Mouse (Mus musculus) gastrocnemius, adult 2 months (tissue): Measurements from ENCODE around the gene Calml4. TPM values are rescaled to one million over a fixed set of nuclear protein-coding genes. Genes with fewer than 3 reads are reported as not detected.
"Not testable (repeated sequence)": the region's sequence is repeated elsewhere in the genome, so short reads cannot be mapped to it uniquely, and the experiment has no call there.

Experiments
- DNase-seq: peaks from one replicate; pipeline ENCODE4 v3.0.0; 2022
- H3K27ac ChIP-seq: fragments of 200-600 bp; 2 replicates; pipeline ENCODE4 v1.8.1; 2022; ENCODE audit warnings: mild to moderate bottlenecking
- H3K4me3 ChIP-seq: fragments of 200-600 bp; 2 replicates; pipeline ENCODE4 v1.8.1; 2022; ENCODE audit warnings: mild to moderate bottlenecking, moderate library complexity
- CTCF ChIP-seq: fragments of 200-600 bp; IDR thresholded peaks from 2 replicates; pipeline ENCODE4 v1.8.1; 2022; ENCODE audit warnings: antibody characterized with exemption, mild to moderate bottlenecking, moderate library complexity
- intact Hi-C: fragments of 180-260 bp; cut with DNase I; formaldehyde crosslinking; loops from one replicate; pipeline ENCODE4 v1.15.1; 2025
- total RNA-seq, 2 experiments: library from RNA; stranded (reverse); gene quantifications; 2 replicates each; pipeline ENCODE4 v1.2.3; 2021

Gene Calml4
- total RNA-seq, 2 experiments from 2014 or later, result 0.99 to 1.1 TPM

DNA sequence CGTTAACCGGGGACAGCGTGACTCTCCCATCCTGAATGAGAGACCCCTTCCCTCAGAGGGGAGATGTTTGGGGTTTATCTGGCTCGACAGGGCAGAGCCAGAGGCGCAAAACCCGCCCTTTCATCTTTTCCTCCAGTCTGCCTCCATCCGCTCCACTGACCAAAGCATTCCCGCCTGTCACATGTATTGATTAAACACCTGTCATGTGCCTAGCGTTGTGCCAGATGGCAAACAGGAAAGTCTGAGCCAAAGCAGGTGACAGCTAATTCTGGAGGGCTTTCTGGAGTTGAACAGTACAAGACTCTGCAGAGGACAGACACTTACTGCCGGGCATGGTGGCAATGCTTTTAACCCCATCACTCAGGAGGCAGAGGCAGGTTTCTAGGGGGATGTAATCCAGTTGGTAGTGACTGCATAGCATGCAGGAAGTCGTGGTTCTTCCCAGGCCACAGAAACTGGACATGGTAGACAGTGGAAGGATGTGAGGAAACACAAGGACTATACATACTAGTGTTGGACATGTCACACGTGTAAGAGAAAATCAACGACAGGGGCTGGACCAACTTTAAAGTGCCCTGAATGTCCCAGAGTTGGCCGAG lies 18.6 kb upstream of the Calml4 start:
- peak overlapping the region; percentile 91 for H3K27ac ChIP-seq
- no peak for TF ChIP-seq CTCF
- peak overlapping the region; percentile 95 for H3K4me3 ChIP-seq
- intact Hi-C loops, result no loop called here
- no peak for DNase-seq

DNA sequence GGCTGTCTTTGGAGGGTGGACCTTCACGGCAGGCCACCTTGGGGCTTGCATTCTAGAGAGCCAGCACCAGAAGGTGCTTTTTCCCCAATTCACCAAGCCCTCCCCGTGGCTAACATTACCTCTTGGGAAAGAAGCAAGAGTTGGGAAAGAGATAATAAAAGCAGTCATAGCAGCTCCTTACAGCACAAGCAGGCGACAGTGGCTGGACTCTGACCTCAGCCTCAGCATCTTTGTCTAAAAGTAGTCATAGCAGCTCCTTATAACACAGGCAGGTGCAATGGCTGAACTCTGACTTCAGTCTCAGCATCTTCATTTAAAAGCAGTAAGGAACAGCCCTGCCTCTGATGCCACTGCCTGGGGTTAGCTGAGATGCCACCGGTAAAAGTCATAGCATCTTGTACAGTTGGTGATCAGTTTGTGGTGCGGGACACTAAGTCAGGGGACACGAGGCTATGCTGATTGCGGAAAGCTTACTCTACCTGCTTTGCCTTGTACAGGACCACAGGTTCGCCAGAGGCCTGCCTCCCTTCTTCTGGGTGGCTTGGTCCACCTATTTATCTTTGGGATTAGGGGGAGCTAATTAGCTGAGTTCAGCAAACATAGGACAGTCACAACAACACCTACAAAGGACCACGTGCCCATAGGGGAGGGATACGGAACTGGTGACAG lies 14.4 kb upstream of the Calml4 start:
- Histone ChIP-seq H3K27ac (no peak overlapping the region), H3K4me3 (no peak overlapping the region)
- intact Hi-C loops, result no loop called here
- TF ChIP-seq CTCF, result no peak
- DNase-seq, result no peak

DNA sequence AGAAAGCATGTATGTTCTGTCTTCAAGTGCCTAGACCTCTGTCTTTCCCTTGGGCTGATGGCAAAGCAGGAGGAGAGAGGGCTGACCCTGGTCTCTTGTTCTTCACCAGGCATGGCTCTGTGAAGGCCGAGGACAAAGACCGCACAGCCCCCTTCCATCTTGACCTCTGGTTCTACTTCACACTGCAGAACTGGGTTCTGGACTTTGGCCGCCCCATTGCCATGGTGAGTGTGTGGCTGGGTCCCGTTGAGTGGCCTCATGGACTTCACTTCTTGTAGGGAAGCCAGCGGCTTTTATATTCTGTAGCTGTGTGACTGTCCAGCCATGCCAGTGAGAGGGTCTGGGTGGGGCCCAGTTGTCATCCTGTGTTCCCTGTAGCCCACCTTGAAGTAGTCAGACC lies 13.4 kb upstream of the Calml4 start:
- no peak for DNase-seq
- TF ChIP-seq CTCF, result no peak
- Histone ChIP-seq H3K27ac (no peak overlapping the region), H3K4me3 (no peak overlapping the region)
- intact Hi-C loops, result no loop called here

DNA sequence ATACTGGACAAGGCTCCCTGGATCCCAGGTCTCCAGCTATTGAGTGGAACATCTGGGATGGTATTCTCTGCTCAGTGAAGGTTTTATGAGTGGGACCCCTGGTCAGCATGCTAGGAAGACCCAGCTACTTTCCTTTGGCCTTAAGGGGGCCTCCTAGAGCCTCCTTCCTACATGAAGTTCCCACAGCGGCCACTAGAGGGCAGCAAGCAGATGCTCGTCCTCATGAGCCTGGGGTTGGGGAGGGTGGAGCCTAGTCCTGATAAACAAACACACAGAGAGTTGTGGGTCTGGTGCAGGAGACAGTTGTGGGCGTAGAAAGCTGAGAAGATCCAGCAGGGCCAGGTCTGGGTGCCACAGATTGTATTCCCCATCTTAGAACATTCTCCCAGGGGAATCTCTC lies 10.2 kb upstream of the Calml4 start:
- peak; percentile 92 for DNase-seq
- Histone ChIP-seq H3K27ac (peak overlapping the region; percentile 81), H3K4me3 (peak overlapping the region; percentile 62)
- peak; percentile 100 for TF ChIP-seq CTCF
- intact Hi-C loops, result loop anchor here (2.0 to 5.0 kb wide), 2 partner anchors 125 to 277 kb away; no protein-coding TSS in a partner anchor

DNA sequence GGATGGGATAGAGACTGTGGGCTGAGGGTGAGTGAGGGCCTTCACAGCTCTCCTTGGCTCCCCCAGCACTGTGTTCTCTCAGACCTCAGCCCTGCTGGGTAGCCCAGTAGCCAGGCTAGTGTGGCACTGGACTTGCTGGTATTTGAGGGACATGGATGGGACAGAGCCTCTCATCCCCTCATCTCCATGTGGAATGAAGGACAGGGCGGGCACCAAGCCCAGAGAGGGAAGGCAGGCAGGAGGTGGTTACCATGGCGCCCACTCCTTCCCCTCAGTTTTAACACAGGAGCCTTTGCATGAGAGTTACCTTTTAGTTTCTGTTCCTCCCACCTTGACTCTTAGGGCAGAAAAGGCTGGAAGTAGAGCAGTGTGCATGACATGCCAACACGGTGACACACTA lies 9.2 kb upstream of the Calml4 start:
- no peak for TF ChIP-seq CTCF
- no peak for DNase-seq
- Histone ChIP-seq H3K27ac (no peak overlapping the region), H3K4me3 (no peak overlapping the region)
- intact Hi-C loops, result loop anchor here (5.0 kb wide), 1 partner anchor 124 kb away; no protein-coding TSS in a partner anchor

DNA sequence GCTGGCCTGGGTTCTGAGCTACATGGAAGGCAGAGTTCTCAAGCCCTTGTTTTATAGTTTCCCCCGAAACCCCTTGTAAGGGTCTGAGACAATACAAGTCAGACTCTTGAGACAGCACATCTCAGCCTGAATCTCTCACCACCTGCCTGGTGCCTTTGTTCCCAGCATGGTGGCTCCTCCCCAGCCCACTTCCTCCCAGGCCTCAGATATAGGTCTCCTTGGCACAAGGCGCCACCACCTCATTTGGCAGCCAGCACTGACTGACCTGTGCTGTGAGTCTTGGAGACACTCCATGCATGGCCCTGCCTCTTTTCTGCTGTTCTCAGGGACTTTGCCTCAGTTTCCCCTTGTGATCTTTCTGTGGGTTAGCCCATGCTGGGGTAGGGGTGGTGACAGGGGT lies 6.3 kb upstream of the Calml4 start:
- TF ChIP-seq CTCF, result no peak

DNA sequence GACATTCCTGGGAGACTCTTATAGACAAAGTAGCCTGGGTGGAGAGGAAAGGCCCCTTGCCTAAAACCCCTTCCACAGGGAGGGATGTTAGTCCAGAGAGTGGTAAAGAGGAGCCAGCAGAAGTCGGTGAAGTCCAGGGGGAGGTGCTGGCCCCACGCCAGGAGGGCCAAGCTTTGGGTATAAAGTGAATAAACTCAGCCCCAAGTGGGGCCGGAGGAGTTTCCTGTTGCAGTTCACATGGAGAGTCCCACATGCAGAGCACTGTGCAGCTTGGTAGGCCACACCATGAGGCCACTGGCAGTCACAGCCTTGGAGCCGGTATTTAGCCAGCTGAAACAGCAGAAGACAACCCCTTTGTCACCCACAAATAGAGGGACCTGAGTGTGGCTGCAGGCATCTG lies 3.4 kb upstream of the Calml4 start:
- TF ChIP-seq CTCF, result no peak
- Histone ChIP-seq H3K27ac (no peak overlapping the region), H3K4me3 (no peak overlapping the region)
- DNase-seq, result no peak
- intact Hi-C loops, result no loop called here

More for the DNA sequence above, 6.3 kb upstream of the Calml4 start:
- intact Hi-C loops, result no loop called here
- no peak for DNase-seq
- Histone ChIP-seq H3K4me3 (no peak overlapping the region), H3K27ac (no peak overlapping the region)

DNA sequence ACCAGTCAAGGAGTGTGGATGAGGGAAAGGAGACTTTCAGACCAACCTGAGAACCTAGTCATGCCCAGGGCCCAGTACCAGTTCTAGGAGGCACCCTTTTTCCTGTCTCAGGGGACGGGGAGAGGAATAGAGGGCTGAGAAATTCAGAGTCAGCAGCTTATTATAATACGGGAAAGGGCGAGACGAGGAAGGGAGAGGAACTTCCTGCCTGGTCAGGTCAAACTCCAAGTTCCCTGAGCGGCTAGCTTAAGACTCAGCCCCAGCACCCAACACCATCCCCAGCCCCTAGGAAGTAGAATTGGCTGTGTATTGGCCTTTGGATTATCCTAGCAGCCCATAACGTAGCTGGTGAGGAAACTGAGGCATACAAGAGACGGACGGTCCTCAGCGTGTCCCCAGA lies 664 bp upstream of the Calml4 start:
- intact Hi-C loops, result no loop called here
- no peak for TF ChIP-seq CTCF
- DNase-seq, result no peak
- Histone ChIP-seq H3K27ac (peak overlapping the region; percentile 75), H3K4me3 (peak overlapping the region; percentile 65)

DNA sequence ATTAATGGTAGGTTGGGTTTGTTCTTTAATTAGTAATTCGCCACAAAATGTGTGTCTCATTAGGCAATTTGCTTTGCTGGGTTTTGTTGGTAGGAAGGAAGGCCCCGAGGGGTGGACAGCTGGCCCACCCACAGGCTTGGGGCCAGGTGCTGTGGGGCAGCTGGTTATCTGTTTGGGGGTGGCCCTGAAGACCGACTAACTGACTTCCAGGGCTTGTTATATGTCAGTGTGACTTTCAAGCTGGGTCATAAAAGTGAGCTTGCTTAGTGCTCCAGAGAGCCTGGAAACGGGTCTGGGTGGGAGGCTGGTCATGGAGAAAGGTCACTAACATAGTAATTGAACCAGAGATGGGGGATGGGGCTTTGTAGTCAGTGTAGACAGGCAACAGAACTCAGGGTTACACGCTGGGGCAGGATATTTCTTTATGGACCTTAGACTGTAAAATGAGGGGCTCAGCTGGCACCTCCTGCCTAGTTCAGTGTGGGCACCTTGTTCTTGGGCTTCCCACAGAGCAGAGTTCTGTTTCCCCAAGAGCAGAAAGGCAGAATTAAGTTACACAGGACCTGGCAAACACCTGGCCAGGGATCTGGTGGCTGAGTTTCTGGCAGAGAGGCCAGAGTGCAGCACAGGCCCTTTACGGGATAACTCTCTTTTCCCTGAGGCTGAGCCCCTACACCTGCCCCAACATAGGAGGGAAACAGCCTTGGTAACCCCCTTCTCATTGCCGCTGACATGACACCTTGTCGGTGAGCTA lies 563 bp downstream of the Calml4 start:
- Histone ChIP-seq H3K27ac (peak overlapping the region; percentile 75), H3K4me3 (peak overlapping the region; percentile 65)
- intact Hi-C loops, result no loop called here
- DNase-seq, result peak; percentile 43
- TF ChIP-seq CTCF, result no peak

DNA sequence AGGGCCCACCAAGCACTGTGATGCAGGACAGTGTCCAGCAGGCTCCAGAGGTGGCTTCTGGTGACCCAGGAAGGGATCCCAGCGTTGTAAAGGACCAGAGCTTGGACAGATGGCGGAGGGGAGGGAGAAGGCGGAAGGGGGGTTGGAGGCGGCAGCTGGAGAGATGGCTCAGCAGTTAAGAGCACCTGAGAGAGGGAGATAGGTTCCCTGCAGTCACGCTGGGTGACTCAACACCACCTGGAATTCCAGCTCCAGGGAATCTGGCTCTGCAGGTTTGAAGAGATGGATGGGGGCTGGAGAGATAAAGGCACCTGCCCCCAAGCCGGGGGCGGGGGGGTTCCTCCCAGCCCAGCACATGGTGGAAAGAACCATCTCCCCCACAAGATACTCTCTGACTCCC lies 2.2 kb downstream of the Calml4 start:
- H3K4me3 ChIP-seq, H3K27ac ChIP-seq, DNase-seq, intact Hi-C loops: not testable (repeated sequence)

DNA sequence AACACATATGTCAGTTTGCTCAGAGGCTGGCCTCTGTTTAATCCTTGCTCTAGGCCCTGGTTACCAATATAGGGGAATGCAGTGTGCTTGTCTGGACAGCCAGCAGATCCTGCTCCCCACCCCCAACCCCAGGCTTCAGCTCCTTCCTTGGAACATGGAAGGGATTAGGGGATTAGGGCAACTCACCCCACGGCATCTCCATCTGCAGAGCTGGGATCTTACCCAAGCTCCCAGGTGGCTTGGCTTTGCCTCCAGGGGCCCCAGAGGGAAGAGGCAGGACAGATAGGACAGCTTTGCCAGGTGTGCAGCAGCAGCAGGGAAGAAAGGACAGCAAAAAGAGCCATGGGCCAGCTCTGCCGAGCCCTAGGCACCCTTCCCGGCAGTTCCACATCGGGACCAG lies 3.0 kb downstream of the Calml4 start:
- no peak for TF ChIP-seq CTCF
- Histone ChIP-seq H3K27ac (no peak overlapping the region), H3K4me3 (no peak overlapping the region)
- intact Hi-C loops, result no loop called here
- DNase-seq, result no peak

DNA sequence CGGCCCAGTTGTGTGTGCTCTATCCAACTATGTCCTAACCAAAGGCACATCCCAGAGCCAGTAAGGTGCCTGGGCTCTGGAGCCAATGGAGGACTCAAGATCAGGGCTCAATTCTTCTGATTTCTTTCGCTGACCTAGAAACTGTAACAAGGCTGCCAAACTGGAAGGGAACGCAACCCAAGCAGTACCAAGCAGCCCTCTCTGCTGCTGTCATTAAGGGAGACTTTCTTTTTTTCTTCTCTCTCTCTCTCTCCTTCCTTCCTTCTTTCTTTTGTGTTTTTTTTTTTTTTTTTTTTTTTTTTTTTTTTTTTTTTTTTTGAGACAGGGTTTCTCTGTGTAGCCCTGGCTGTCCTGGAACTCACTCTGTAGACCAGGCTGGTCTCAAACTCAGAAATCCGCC lies 11.4 kb downstream of the Calml4 start:
- intact Hi-C loops, DNase-seq, H3K27ac ChIP-seq, H3K4me3 ChIP-seq: not testable (repeated sequence)

DNA sequence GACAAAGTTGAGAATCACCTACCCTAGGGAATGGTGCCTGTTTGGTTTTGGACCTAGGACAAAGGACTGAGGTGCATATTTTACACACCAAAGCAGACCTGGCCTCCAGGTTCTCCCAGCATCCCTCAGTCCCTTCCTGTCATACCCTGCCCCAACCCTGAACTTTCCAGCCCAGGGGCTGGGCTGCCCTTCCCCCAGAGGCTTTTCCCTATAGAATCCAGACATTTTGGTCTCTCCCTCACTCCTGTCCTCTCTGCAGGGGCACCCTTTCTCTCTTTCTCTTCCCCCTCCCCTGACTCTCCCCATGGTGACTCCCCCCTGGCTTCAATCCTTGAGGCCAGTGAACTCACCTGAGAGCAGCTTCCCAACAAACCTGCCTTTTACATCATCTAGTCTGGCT lies 12.8 kb downstream of the Calml4 start:
- Histone ChIP-seq H3K27ac (no peak overlapping the region), H3K4me3 (no peak overlapping the region)
- no peak for DNase-seq
- no peak for TF ChIP-seq CTCF
- intact Hi-C loops, result no loop called here
